ENCODE assay signal across 8 mouse cellular contexts in the genomic region with DNA sequence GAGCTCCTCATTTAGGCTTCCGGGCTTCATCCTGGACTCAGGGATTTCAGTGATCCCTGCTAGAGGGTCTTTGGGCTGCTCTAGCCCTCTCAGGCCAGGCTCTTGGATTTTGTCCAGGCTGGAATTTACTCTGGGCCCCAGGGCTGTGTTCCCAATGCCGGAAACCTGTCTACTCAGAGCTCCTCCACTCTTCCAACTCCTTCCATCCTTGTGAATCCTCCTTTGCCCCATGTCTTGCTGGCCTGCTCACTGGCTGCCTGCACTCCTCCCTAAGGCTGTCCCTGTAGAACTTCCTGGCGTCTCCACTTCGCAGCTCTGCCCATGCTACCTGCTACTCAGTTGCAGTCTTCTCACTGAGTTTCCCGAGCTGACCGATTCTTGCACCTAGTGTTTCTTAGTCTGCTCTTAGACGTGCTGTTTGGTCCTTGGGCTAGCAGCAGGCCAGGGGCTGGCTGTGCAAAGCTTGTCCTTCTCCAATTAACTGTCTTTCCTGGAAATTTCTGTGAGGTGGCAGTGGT. TPM values are rescaled to one million over a fixed set of nuclear protein-coding genes. Genes with fewer than 3 reads are reported as not detected.
A peak's percentile ranks its signal among the peaks of the same experiment; 100 is the strongest.
DNase-seq lines count a peak whose midpoint lies in the region; ATAC-seq and TF ChIP-seq lines count a peak whose summit lies in the region.

No protein-coding gene starts in this region.

- in situ Hi-C loops in ES-E14 (cut with MboI; ENCODE audit: low sequenced_read_pairs in 2 of 2, unreplicated experiment in 2 of 2) = no loop called here

- DNase-seq in kidney, adult 2 months = peak; percentile 30
- no peak for DNase-seq in kidney, adult 8-10 months
- no peak for DNase-seq in ES-E14 (ENCODE audit: low read depth, low spot score)
- DNase-seq in liver, embryonic 13.5 days = no peak
- no peak for DNase-seq in c-Kit-positive CD71-positive TER-119-positive erythroid progenitor cells, embryonic 14.5 days (ENCODE audit: low spot score)
- DNase-seq in T-cell, adult 2 months (ENCODE audit: low spot score) = no peak
- DNase-seq in urinary bladder, postnatal 25 days (ENCODE audit: low spot score) = no peak

- WGBS in kidney, adult 2 months = under 1% methylated on average over 7 of the region's 7 CpGs
- WGBS in forebrain, embryonic 16.5 days = 6% methylated on average over 7 of the region's 7 CpGs
- WGBS in liver, embryonic 13.5 days (ENCODE audit: insufficient replicate concordance) = 3% methylated on average over 7 of the region's 7 CpGs

- peak overlapping the region; percentile 48 for H3K27ac ChIP-seq in kidney, adult 2 months (ENCODE audit: insufficient read depth, low read depth, low read length)
- H3K27ac ChIP-seq in ES-E14 (ENCODE audit: insufficient read depth, low read depth, low read length, poor library complexity, severe bottlenecking) = no peak overlapping the region
- no peak overlapping the region for H3K27ac ChIP-seq in forebrain, embryonic 16.5 days (ENCODE audit: low read length)
- peak overlapping the region; percentile 94 for H3K27ac ChIP-seq in liver, embryonic 13.5 days

- TF ChIP-seq POLR2A in kidney, adult 2 months (IDR thresholded peaks at IDR 0.05; ENCODE audit: low read depth, low read length) = no peak

- no peak for TF ChIP-seq CTCF in kidney, adult 2 months (conservative IDR thresholded peaks at IDR 0.05; ENCODE audit: insufficient read depth, insufficient read length, low read depth, low read length)

- no peak for ATAC-seq in forebrain, embryonic 16.5 days
- no peak for ATAC-seq in liver, embryonic 13.5 days (ENCODE audit: low read depth)

- H3K9ac ChIP-seq in ES-E14 (ENCODE audit: insufficient read depth, low read depth, low read length, poor library complexity, severe bottlenecking) = peak overlapping the region; percentile 91
- H3K9ac ChIP-seq in forebrain, embryonic 16.5 days (replicated peaks; ENCODE audit: low read depth, low read length) = peak overlapping the region; percentile 83
- peak overlapping the region; percentile 99 for H3K9ac ChIP-seq in liver, embryonic 13.5 days

- H3K27me3 ChIP-seq in kidney, adult 2 months (replicated peaks; ENCODE audit: control insufficient read depth, insufficient read depth, low read length) = no peaks in the 10 kb centered on the region
- H3K27me3 ChIP-seq in forebrain, embryonic 16.5 days (replicated peaks; ENCODE audit: control insufficient read depth, insufficient read depth, low read length) = no peaks in the 10 kb centered on the region
- H3K27me3 ChIP-seq in liver, embryonic 13.5 days = no peaks in the 10 kb centered on the region

- peak overlapping the region; percentile 92 for H3K4me2 ChIP-seq in forebrain, embryonic 16.5 days (ENCODE audit: low read length)
- peak overlapping the region; percentile 88 for H3K4me2 ChIP-seq in liver, embryonic 13.5 days

- peaks cover 50% of the 10 kb centered on the region for H3K4me1 ChIP-seq in kidney, adult 2 months (ENCODE audit: control insufficient read depth, insufficient read depth, low read length)
- H3K4me1 ChIP-seq in ES-E14 (ENCODE audit: control insufficient read depth in 2 of 2, insufficient read depth in 2 of 2, low read length in 2 of 2, poor library complexity in 1 of 2) = peaks cover 3 to 14% of the 10 kb centered on the region in 2 experiments; a peak in 2 of 4 replicates
- peaks cover 21% of the 10 kb centered on the region for H3K4me1 ChIP-seq in forebrain, embryonic 16.5 days (replicated peaks; ENCODE audit: control insufficient read depth, insufficient read depth, low read length)
- peaks cover 76% of the 10 kb centered on the region for H3K4me1 ChIP-seq in liver, embryonic 13.5 days (replicated peaks)

- H3K4me3 ChIP-seq in kidney, adult 2 months (ENCODE audit: insufficient read depth, low read depth, low read length) = peak overlapping the region; percentile 67
- H3K4me3 ChIP-seq in ES-E14 (ENCODE audit: insufficient read depth in 1 of 2, low read depth in 1 of 2, low read length in 2 of 2, poor library complexity in 1 of 2, severe bottlenecking in 1 of 2) = peak overlapping the region; percentile 94 to 99
- H3K4me3 ChIP-seq in forebrain, embryonic 16.5 days (replicated peaks; ENCODE audit: low read length) = peak overlapping the region; percentile 93
- peak overlapping the region; percentile 95 for H3K4me3 ChIP-seq in liver, embryonic 13.5 days (replicated peaks)

- H3K36me3 ChIP-seq in kidney, adult 2 months (ENCODE audit: control insufficient read depth, insufficient read depth, low read length) = no peaks in the 10 kb centered on the region
- H3K36me3 ChIP-seq in ES-E14 (ENCODE audit: control insufficient read depth, insufficient read depth, low read length, poor library complexity, severe bottlenecking) = peaks cover 7% of the 10 kb centered on the region; the same call in 1 of the 2 replicates
- no peaks in the 10 kb centered on the region for H3K36me3 ChIP-seq in forebrain, embryonic 16.5 days (ENCODE audit: control insufficient read depth, insufficient read depth)
- peaks cover 30% of the 10 kb centered on the region for H3K36me3 ChIP-seq in liver, embryonic 13.5 days

- H3K9me3 ChIP-seq in ES-E14 (ENCODE audit: control insufficient read depth, insufficient read depth, low read depth, low read length) = no peaks in the 10 kb centered on the region
- no peaks in the 10 kb centered on the region for H3K9me3 ChIP-seq in forebrain, embryonic 16.5 days (ENCODE audit: control insufficient read depth, low read length)
- no peaks in the 10 kb centered on the region for H3K9me3 ChIP-seq in liver, embryonic 13.5 days (replicated peaks)

TF ChIP-seq in ES-E14, 5 proteins besides CTCF, POLR2A, EP300 and RAD21:
- no peak for TF ChIP-seq ZC3H11A (IDR thresholded peaks at IDR 0.05; ENCODE audit: borderline replicate concordance, low read depth, low read length)
- TF ChIP-seq ZNF384 (IDR thresholded peaks at IDR 0.05; ENCODE audit: low read depth, low read length) = no peak
- no peak for TF ChIP-seq MAFK (IDR thresholded peaks at IDR 0.05; ENCODE audit: insufficient read depth, low read depth, low read length)
- no peak for TF ChIP-seq HCFC1 (IDR thresholded peaks at IDR 0.05; ENCODE audit: borderline replicate concordance, insufficient read depth, low read length)
- TF ChIP-seq CHD2 (IDR thresholded peaks at IDR 0.05; ENCODE audit: low read depth, low read length) = no peak

RNA-seq across cellular contexts. Expression of a gene that starts 0.7 kb away (rescaled TPM):
- polyA plus RNA-seq in kidney, adult 2 months (2012; rRNA removed) = 33.0 and 44.8 TPM in 2 replicates
- 26.9 and 30.3 TPM in 2 replicates for total RNA-seq in ES-E14 (2012; rRNA removed)
- 33.6 and 38.1 TPM in 2 replicates for polyA plus RNA-seq in forebrain, embryonic 16.5 days (2015; fragmentation: Nextera tagmentation; extraction: Ambion mirVana)
- polyA plus RNA-seq in liver, embryonic 13.5 days (2015; fragmentation: Nextera tagmentation; extraction: Ambion mirVana) = 157 and 164 TPM in 2 replicates

RNA-seq across cellular contexts. Expression of a gene that starts 18.0 kb away (rescaled TPM):
- polyA plus RNA-seq in kidney, adult 2 months (2012; rRNA removed) = 39.3 and 46.2 TPM in 2 replicates
- total RNA-seq in ES-E14 (2012; rRNA removed) = 11.0 and 14.6 TPM in 2 replicates
- polyA plus RNA-seq in forebrain, embryonic 16.5 days (2015; fragmentation: Nextera tagmentation; extraction: Ambion mirVana) = 32.5 and 35.0 TPM in 2 replicates
- 8.6 and 10.5 TPM in 2 replicates for polyA plus RNA-seq in liver, embryonic 13.5 days (2015; fragmentation: Nextera tagmentation; extraction: Ambion mirVana)

RNA-seq across cellular contexts. Expression of a gene that starts 53.5 kb away (rescaled TPM):
- 78.2 and 81.1 TPM in 2 replicates for polyA plus RNA-seq in kidney, adult 2 months (2012; rRNA removed)
- total RNA-seq in ES-E14 (2012; rRNA removed) = 42.6 and 50.0 TPM in 2 replicates
- 56.6 and 61.2 TPM in 2 replicates for polyA plus RNA-seq in forebrain, embryonic 16.5 days (2015; fragmentation: Nextera tagmentation; extraction: Ambion mirVana)
- polyA plus RNA-seq in liver, embryonic 13.5 days (2015; fragmentation: Nextera tagmentation; extraction: Ambion mirVana) = 33.1 and 33.3 TPM in 2 replicates

Comparison
In these comparisons a context has a peak if more than half of its experiments do, and no peak if none do; other contexts are left out.
1. H3K27ac ChIP-seq: peak in kidney, adult 2 months (single experiment) and liver, embryonic 13.5 days (single experiment); none in ES-E14 (single experiment) and forebrain, embryonic 16.5 days (single experiment).
2. Peak in every context shown above with its lines, with median percentiles within 50 percentile points of each other: H3K4me3 ChIP-seq and H3K9ac ChIP-seq.